ENCODE assay signal across 18 mouse cellular contexts in genomic region chr11:8715775-8716174, GRCm38 (mm10). TPM values are rescaled to one million over a fixed set of nuclear protein-coding genes. Genes with fewer than 3 reads are reported as not detected.
DNase-seq lines count a peak whose midpoint lies in the region; ATAC-seq and TF ChIP-seq lines count a peak whose summit lies in the region.
"Had no signal": no experiment of that assay in that cellular context is flagged by ENCODE, and none has a peak within 500 bp of the region (broad histone marks: within the 10 kb centered on the region; RNA-seq: fewer than 3 reads in every experiment).

No protein-coding gene starts in this region.

- no peak for TF ChIP-seq CTCF in lung, postnatal 0 days (IDR thresholded peaks at IDR 0.05)

- H3K9ac ChIP-seq in intestine, embryonic 14.5 days (ENCODE audit: low read length) = no peak overlapping the region
- no peak overlapping the region for H3K9ac ChIP-seq in intestine, embryonic 16.5 days (ENCODE audit: low read depth, low read length)
- no peak overlapping the region for H3K9ac ChIP-seq in lung, postnatal 0 days (replicated peaks; ENCODE audit: low read depth)
- H3K9ac ChIP-seq in neural tube, embryonic 13.5 days = no peak overlapping the region
- H3K9ac ChIP-seq: embryonic facial prominence, embryonic 15.5 days had no signal

- peaks cover 7% of the 10 kb centered on the region for H3K4me1 ChIP-seq in intestine, embryonic 14.5 days (replicated peaks; ENCODE audit: control insufficient read depth, insufficient read depth, low read length)
- H3K4me1 ChIP-seq in intestine, embryonic 16.5 days (ENCODE audit: control insufficient read depth, insufficient read depth, low read length) = no peaks in the 10 kb centered on the region; the same call in 1 of the 2 replicates
- H3K4me1 ChIP-seq in lung, postnatal 0 days (ENCODE audit: insufficient read depth, low read depth, low read length) = no peaks in the 10 kb centered on the region
- H3K4me1 ChIP-seq in limb, embryonic 10.5 days = peaks cover 29% of the 10 kb centered on the region
- peaks cover 6% of the 10 kb centered on the region; the same call in 1 of the 2 replicates for H3K4me1 ChIP-seq in neural tube, embryonic 13.5 days (replicated peaks)
- H3K4me1 ChIP-seq: embryonic facial prominence, embryonic 15.5 days had no signal

- DNase-seq in intestine, embryonic 14.5 days (ENCODE audit: low spot score) = peak; percentile 38
- DNase-seq in lung, postnatal 0 days (ENCODE audit: low spot score) = no peak
- no peak for DNase-seq in lung, postnatal 10 days
- peak; percentile 28 for DNase-seq in limb, embryonic 10.5 days (ENCODE audit: low spot score)
- DNase-seq in spleen, adult 18-20 months = no peak
- DNase-seq: embryo, embryonic 11 days; gastrocnemius, postnatal 25 days; layer of hippocampus, postnatal 36 days; left cerebral cortex, postnatal 4 days; lung, postnatal 36 days; right cerebral cortex, adult 18-20 months; thymus, adult 2 months had no signal

- TF ChIP-seq EP300 in lung, postnatal 0 days (IDR thresholded peaks at IDR 0.05) = no peak

- no peaks in the 10 kb centered on the region for H3K27me3 ChIP-seq in intestine, embryonic 14.5 days (replicated peaks; ENCODE audit: control insufficient read depth, insufficient read depth, low read length)
- H3K27me3 ChIP-seq in intestine, embryonic 16.5 days (replicated peaks; ENCODE audit: control insufficient read depth, insufficient read depth, low read length) = no peaks in the 10 kb centered on the region
- H3K27me3 ChIP-seq in lung, postnatal 0 days (replicated peaks; ENCODE audit: insufficient read depth, low read length) = no peaks in the 10 kb centered on the region
- H3K27me3 ChIP-seq in limb, embryonic 10.5 days (ENCODE audit: low read depth, poor library complexity, severe bottlenecking) = no peaks in the 10 kb centered on the region
- H3K27me3 ChIP-seq in neural tube, embryonic 13.5 days = no peaks in the 10 kb centered on the region
- H3K27me3 ChIP-seq: embryonic facial prominence, embryonic 15.5 days had no signal

- no peak overlapping the region for H3K4me2 ChIP-seq in intestine, embryonic 14.5 days (ENCODE audit: low read length)
- no peak overlapping the region for H3K4me2 ChIP-seq in intestine, embryonic 16.5 days (ENCODE audit: low read depth, low read length)
- H3K4me2 ChIP-seq in lung, postnatal 0 days (replicated peaks; ENCODE audit: low read depth, low read length) = no peak overlapping the region
- no peak overlapping the region for H3K4me2 ChIP-seq in neural tube, embryonic 13.5 days
- H3K4me2 ChIP-seq: embryonic facial prominence, embryonic 15.5 days; heart, embryonic 11.5 days had no signal

- no peaks in the 10 kb centered on the region for H3K9me3 ChIP-seq in intestine, embryonic 14.5 days (ENCODE audit: control insufficient read depth, low read length)
- H3K9me3 ChIP-seq in intestine, embryonic 16.5 days (ENCODE audit: control insufficient read depth, low read length) = no peaks in the 10 kb centered on the region
- no peaks in the 10 kb centered on the region for H3K9me3 ChIP-seq in lung, postnatal 0 days (ENCODE audit: low read length)
- H3K9me3 ChIP-seq in limb, embryonic 10.5 days (replicated peaks) = no peaks in the 10 kb centered on the region
- H3K9me3 ChIP-seq in neural tube, embryonic 13.5 days = no peaks in the 10 kb centered on the region
- H3K9me3 ChIP-seq: embryonic facial prominence, embryonic 15.5 days; forebrain, embryonic 10.5 days had no signal

- no peak overlapping the region for H3K4me3 ChIP-seq in intestine, embryonic 14.5 days (ENCODE audit: low read depth, low read length)
- no peak overlapping the region for H3K4me3 ChIP-seq in intestine, embryonic 16.5 days (ENCODE audit: low read length)
- H3K4me3 ChIP-seq in lung, postnatal 0 days (ENCODE audit: low read depth, low read length) = no peak overlapping the region
- no peak overlapping the region for H3K4me3 ChIP-seq in limb, embryonic 10.5 days
- H3K4me3 ChIP-seq in neural tube, embryonic 13.5 days = no peak overlapping the region
- H3K4me3 ChIP-seq: embryonic facial prominence, embryonic 15.5 days; forebrain, embryonic 10.5 days had no signal

- no peak for ATAC-seq in intestine, embryonic 14.5 days (replicated peaks; ENCODE audit: low FRiP score, low TSS enrichment, low read depth)
- ATAC-seq in intestine, embryonic 16.5 days = no peak
- ATAC-seq in lung, postnatal 0 days = peak; percentile 57
- peak; percentile 79; the same call in 1 of the 2 replicates for ATAC-seq in neural tube, embryonic 13.5 days (ENCODE audit: low read depth)
- ATAC-seq: inflammation-experienced regulatory T-cells, adult 6 months had no signal

- no peak overlapping the region for H3K27ac ChIP-seq in intestine, embryonic 14.5 days (ENCODE audit: low read depth)
- H3K27ac ChIP-seq in intestine, embryonic 16.5 days (ENCODE audit: low read length) = no peak overlapping the region
- no peak overlapping the region for H3K27ac ChIP-seq in lung, postnatal 0 days (ENCODE audit: low read length)
- peak overlapping the region; percentile 66; the same call in 1 of the 2 replicates for H3K27ac ChIP-seq in limb, embryonic 10.5 days
- H3K27ac ChIP-seq in neural tube, embryonic 13.5 days (replicated peaks) = no peak overlapping the region
- H3K27ac ChIP-seq: embryonic facial prominence, embryonic 15.5 days; forebrain, embryonic 10.5 days had no signal

- H3K36me3 ChIP-seq in intestine, embryonic 14.5 days (ENCODE audit: control insufficient read depth, insufficient read depth, low read length) = no peaks in the 10 kb centered on the region
- H3K36me3 ChIP-seq in intestine, embryonic 16.5 days (ENCODE audit: control insufficient read depth, insufficient read depth, low read length) = no peaks in the 10 kb centered on the region
- no peaks in the 10 kb centered on the region for H3K36me3 ChIP-seq in lung, postnatal 0 days (ENCODE audit: insufficient read depth, low read length)
- H3K36me3 ChIP-seq in limb, embryonic 10.5 days = no peaks in the 10 kb centered on the region
- H3K36me3 ChIP-seq in neural tube, embryonic 13.5 days = no peaks in the 10 kb centered on the region
- H3K36me3 ChIP-seq: embryonic facial prominence, embryonic 15.5 days; forebrain, embryonic 10.5 days had no signal

- WGBS in intestine, embryonic 14.5 days = 63% methylated on average over 2 of the region's 2 CpGs
- WGBS in intestine, embryonic 16.5 days = 60% methylated on average over 2 of the region's 2 CpGs
- 55% methylated on average over 2 of the region's 2 CpGs for WGBS in lung, postnatal 0 days
- WGBS in limb, embryonic 10.5 days = 85% methylated on average over 2 of the region's 2 CpGs
- 58% methylated on average over 2 of the region's 2 CpGs for WGBS in neural tube, embryonic 13.5 days

RNA-seq across cellular contexts. Expression of gene Tns3, which starts 51.4 kb away (rescaled TPM):
- polyA plus RNA-seq in intestine, embryonic 14.5 days (2014; fragmentation: Nextera tagmentation; extraction: Ambion mirVana) = 25.7 and 26.7 TPM in 2 replicates
- 18.7 and 21.0 TPM in 2 replicates for polyA plus RNA-seq in intestine, embryonic 16.5 days (2015; fragmentation: Nextera tagmentation; extraction: Ambion mirVana)
- 34.9 and 37.5 TPM in 2 replicates for polyA plus RNA-seq in lung, postnatal 0 days (2015; fragmentation: Nextera tagmentation; extraction: Ambion mirVana)
- polyA plus RNA-seq in limb, embryonic 10.5 days (2016; fragmentation: Nextera tagmentation; extraction: Ambion mirVana) = 28.2 and 35.6 TPM in 2 replicates
- polyA plus RNA-seq in neural tube, embryonic 13.5 days (2015; fragmentation: Nextera tagmentation; extraction: Ambion mirVana) = 7.9 TPM in 2 replicates

Comparison
In these comparisons a context has a peak if more than half of its experiments do, and no peak if none do; other contexts are left out.
1. ATAC-seq: peak in lung, postnatal 0 days (single experiment) and neural tube, embryonic 13.5 days (single experiment); none in intestine, embryonic 14.5 days (single experiment) and intestine, embryonic 16.5 days (single experiment).
2. DNase-seq: peak in intestine, embryonic 14.5 days (single experiment) and limb, embryonic 10.5 days (single experiment); none in lung, postnatal 0 days (single experiment), lung, postnatal 10 days (single experiment) and spleen, adult 18-20 months (0 of 2).